8 mouse cellular contexts compared by ENCODE assay signal in the genomic region with DNA sequence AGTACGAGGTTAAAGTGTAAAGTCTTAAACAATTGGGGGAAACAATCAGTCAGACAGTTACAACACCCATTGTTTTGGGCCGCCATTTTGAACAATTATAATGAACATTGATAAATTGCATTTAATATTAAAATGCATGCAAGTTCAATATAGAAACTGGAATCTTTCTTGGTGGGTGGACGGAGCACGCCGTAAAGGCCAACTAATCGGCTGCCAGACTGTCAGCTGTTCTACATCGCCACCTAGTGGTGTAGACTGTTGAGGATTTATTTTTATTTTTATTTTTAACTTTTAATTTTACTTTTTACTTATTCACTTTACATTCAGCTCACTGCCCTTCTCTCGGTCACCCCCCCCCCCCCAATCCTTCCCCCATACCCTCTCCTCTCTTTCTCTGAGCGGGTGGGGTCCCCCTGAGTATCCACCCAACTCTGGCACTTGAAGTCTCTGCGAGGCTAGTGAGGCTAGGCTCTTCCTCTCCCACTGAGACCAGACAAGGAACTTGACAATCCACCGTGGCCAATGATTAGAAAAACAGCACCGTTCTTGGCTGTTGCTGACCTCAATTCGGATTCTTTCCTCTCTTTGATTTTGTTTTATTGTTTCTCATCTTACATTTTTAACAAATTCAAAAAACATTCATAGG.
DNase-seq lines count a peak whose midpoint lies in the region; ATAC-seq and TF ChIP-seq lines count a peak whose summit lies in the region.

No protein-coding gene starts in this region.

- no peak overlapping the region for H3K27ac ChIP-seq in limb, embryonic 14.5 days (replicated peaks; ENCODE audit: low read depth, low read length)
- H3K27ac ChIP-seq in neural tube, embryonic 11.5 days (ENCODE audit: low read depth, low read length): no peak overlapping the region

- 15% methylated on average over 13 of the region's 13 CpGs for WGBS in limb, embryonic 14.5 days
- WGBS in neural tube, embryonic 11.5 days: 22% methylated on average over 12 of the region's 13 CpGs

- DNase-seq in CD4-positive, CD25-positive, alpha-beta regulatory T cell, adult 2 months (ENCODE audit: low read depth, low spot score): peak; percentile 51
- DNase-seq in thymus, postnatal 4 days: peak; percentile 12
- DNase-seq in thymus, postnatal 25 days: no peak
- peak; percentile 88 for DNase-seq in limb, embryonic 14.5 days (ENCODE audit: low spot score)
- peak; percentile 31 for DNase-seq in neural tube, embryonic 11.5 days (ENCODE audit: low spot score)
- no peak for DNase-seq in testis, postnatal 10 days (ENCODE audit: low spot score)

- no peaks in the 10 kb centered on the region for H3K27me3 ChIP-seq in limb, embryonic 14.5 days (ENCODE audit: control insufficient read depth, insufficient read depth, low read length)
- no peaks in the 10 kb centered on the region for H3K27me3 ChIP-seq in neural tube, embryonic 11.5 days (ENCODE audit: control insufficient read depth, insufficient read depth, low read length)

- H3K36me3 ChIP-seq in limb, embryonic 14.5 days (ENCODE audit: control insufficient read depth, insufficient read depth, low read length): no peaks in the 10 kb centered on the region
- H3K36me3 ChIP-seq in neural tube, embryonic 11.5 days (ENCODE audit: control insufficient read depth, insufficient read depth, low read length): no peaks in the 10 kb centered on the region

- no peaks in the 10 kb centered on the region for H3K9me3 ChIP-seq in limb, embryonic 14.5 days (ENCODE audit: control insufficient read depth, low read length)
- no peaks in the 10 kb centered on the region for H3K9me3 ChIP-seq in neural tube, embryonic 11.5 days (ENCODE audit: control insufficient read depth, low read length)

- peaks cover 22% of the 10 kb centered on the region for H3K4me1 ChIP-seq in limb, embryonic 14.5 days (ENCODE audit: control insufficient read depth, insufficient read depth, low read length)
- H3K4me1 ChIP-seq in neural tube, embryonic 11.5 days (ENCODE audit: control insufficient read depth, insufficient read depth, low read length): 0 out of 2 replicates have a peak, but pooled peaks cover 2% of the 10 kb centered on the region

- no peak for ATAC-seq in CD4-positive, CD25-positive, alpha-beta regulatory T cell, adult 4 months
- no peak for ATAC-seq in limb, embryonic 14.5 days (ENCODE audit: low FRiP score, low read depth)
- peak; percentile 63; the same call in 1 of the 2 replicates for ATAC-seq in neural tube, embryonic 11.5 days (ENCODE audit: insufficient read depth, low FRiP score, low TSS enrichment)
- no peak for ATAC-seq in monocyte, adult 5-6 weeks (replicated peaks; ENCODE audit: insufficient number of reproducible peaks, low FRiP score, low TSS enrichment, poor library complexity, severe bottlenecking)

- no peak overlapping the region for H3K9ac ChIP-seq in limb, embryonic 14.5 days (ENCODE audit: low read depth, low read length, severe bottlenecking)
- no peak overlapping the region for H3K9ac ChIP-seq in neural tube, embryonic 11.5 days (ENCODE audit: low read length)

- H3K4me3 ChIP-seq in limb, embryonic 14.5 days (replicated peaks; ENCODE audit: low read length): no peak overlapping the region
- H3K4me3 ChIP-seq in neural tube, embryonic 11.5 days (ENCODE audit: low read depth, low read length): no peak overlapping the region

- H3K4me2 ChIP-seq in limb, embryonic 14.5 days (replicated peaks; ENCODE audit: low read depth, low read length, severe bottlenecking): no peak overlapping the region
- no peak overlapping the region for H3K4me2 ChIP-seq in neural tube, embryonic 11.5 days (ENCODE audit: low read depth)

- TF ChIP-seq POLR2A in limb, embryonic 14.5 days (IDR thresholded peaks at IDR 0.05; ENCODE audit: borderline replicate concordance, extremely low read depth, insufficient read depth, insufficient read length): no peak

Comparison
In these comparisons a context has a peak if more than half of its experiments do, and no peak if none do; other contexts are left out.
1. DNase-seq: peak in CD4-positive, CD25-positive, alpha-beta regulatory T cell, adult 2 months (single experiment), thymus, postnatal 4 days (single experiment), limb, embryonic 14.5 days (single experiment) and neural tube, embryonic 11.5 days (single experiment); none in thymus, postnatal 25 days (single experiment) and testis, postnatal 10 days (single experiment).